Mouse (Mus musculus): ENCODE measurements around the gene Celf5. TPM values are rescaled to one million over a fixed set of nuclear protein-coding genes. Genes with fewer than 3 reads are reported as not detected.

The Celf5 gene
- polyA plus RNA-seq, 1 experiment, result not detected

- Histone ChIP-seq H3K36me3 (ENCODE audit: control insufficient read depth) (no peaks in the 10 kb centered on the region; the same call in 1 of the 2 replicates), H3K9me3 (ENCODE audit: control insufficient read depth, low read length) (no peaks in the 10 kb centered on the region), H3K4me3 (replicated peaks) (no peak overlapping the region), H3K27me3 (ENCODE audit: control insufficient read depth) (peaks cover 24% of the 10 kb centered on the region), H3K4me1 (ENCODE audit: control insufficient read depth) (peaks cover 17% of the 10 kb centered on the region)
- TF ChIP-seq TAL1 (IDR thresholded peaks at IDR 0.05; ENCODE audit: low read length) (no peak), GATA1 (IDR thresholded peaks at IDR 0.05; ENCODE audit: low read length) (no peak)
Observed at GRCm38 (mm10) chr10:81417227-81418215, 65.0 kb downstream of the Celf5 start.

GRCm38 (mm10) chr10:81416581-81417226, 65.8 kb downstream of the Celf5 start:
- no peaks in the 10 kb centered on the region; the same call in 1 of the 2 replicates for H3K36me3 ChIP-seq (ENCODE audit: control insufficient read depth)
- H3K27me3 ChIP-seq (ENCODE audit: control insufficient read depth), result peaks cover 20% of the 10 kb centered on the region
- TF ChIP-seq TAL1 (IDR thresholded peaks at IDR 0.05; ENCODE audit: low read length) (no peak), GATA1 (IDR thresholded peaks at IDR 0.05; ENCODE audit: low read length) (no peak)
- peaks cover 18% of the 10 kb centered on the region for H3K4me1 ChIP-seq (ENCODE audit: control insufficient read depth)
- H3K9me3 ChIP-seq (ENCODE audit: control insufficient read depth, low read length), result no peaks in the 10 kb centered on the region
- H3K4me3 ChIP-seq (replicated peaks), result no peak overlapping the region

DNA sequence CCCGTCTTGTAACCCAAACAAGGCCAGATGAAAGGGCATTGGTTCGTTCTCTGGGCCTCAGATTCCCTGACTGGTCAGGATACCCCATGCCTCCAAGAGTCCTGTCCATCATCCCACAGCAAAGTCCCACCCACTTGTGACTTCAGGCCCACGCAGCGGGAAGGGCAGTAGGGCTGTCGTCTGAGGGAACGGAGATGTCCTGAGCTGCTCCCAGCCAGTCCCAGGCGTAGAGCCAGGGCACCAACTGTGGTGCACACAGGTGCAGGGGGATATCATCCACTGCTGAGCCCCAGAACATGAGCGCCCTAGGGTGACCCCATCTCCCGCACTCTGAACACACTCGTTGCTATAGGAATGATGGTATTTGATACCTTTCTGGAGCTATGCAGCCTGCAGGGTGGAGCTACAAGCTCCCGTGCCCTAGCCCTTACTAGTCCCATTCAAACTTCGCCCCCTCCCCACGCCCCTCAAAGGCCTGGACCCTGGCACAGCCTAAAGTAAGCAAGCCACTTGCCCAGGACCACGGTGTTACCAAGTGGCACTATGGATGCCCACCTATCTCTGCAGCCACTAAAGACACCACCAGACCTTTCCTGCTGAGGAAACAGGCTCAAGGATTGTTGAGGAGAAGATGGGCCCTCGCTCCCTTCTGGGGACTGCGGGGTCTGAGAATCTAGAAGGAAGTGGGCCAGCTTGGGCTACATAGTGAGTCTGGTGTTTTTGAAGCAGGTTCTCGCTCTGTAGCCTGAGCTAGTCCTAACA, 66.8 kb downstream of the Celf5 start:
- Histone ChIP-seq H3K36me3 (ENCODE audit: control insufficient read depth) (no peaks in the 10 kb centered on the region; the same call in 1 of the 2 replicates), H3K9me3 (ENCODE audit: control insufficient read depth, low read length) (no peaks in the 10 kb centered on the region), H3K27me3 (ENCODE audit: control insufficient read depth) (peaks cover 20% of the 10 kb centered on the region), H3K4me3 (replicated peaks) (no peak overlapping the region), H3K4me1 (ENCODE audit: control insufficient read depth) (peaks cover 24% of the 10 kb centered on the region)
- no peak for TF ChIP-seq GATA1 (IDR thresholded peaks at IDR 0.05; ENCODE audit: low read length)
- no peak for TF ChIP-seq TAL1 (IDR thresholded peaks at IDR 0.05; ENCODE audit: low read length)

GRCm38 (mm10) chr10:81415146-81415545, 67.4 kb downstream of the Celf5 start:
- no peak overlapping the region for H3K4me3 ChIP-seq (replicated peaks)
- TF ChIP-seq GATA1 (IDR thresholded peaks at IDR 0.05; ENCODE audit: low read length) (no peak), TAL1 (IDR thresholded peaks at IDR 0.05; ENCODE audit: low read length) (no peak)

DNA sequence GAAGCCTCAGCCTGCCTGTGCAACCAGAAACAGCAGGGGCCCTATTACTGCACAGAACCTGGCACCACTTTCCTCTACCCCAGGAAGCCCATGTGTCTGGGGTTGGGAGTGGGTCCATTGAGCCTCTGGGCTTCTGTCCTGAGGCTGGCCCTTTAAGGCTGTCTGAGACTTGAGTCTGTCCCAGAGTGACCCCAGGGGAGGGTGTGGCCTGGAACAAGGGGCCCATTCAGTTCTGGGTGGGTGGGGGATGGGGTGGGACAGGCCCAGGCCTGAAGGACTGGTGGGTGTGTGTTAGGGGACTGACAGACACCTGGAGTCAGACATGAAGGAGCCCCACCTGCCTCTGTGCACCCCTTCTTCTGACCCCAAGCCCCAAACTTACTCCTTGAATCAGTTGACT, 67.8 kb downstream of the Celf5 start:
- Histone ChIP-seq H3K4me3 (replicated peaks) (no peak overlapping the region), H3K36me3 (ENCODE audit: control insufficient read depth) (no peaks in the 10 kb centered on the region; the same call in 1 of the 2 replicates), H3K27me3 (ENCODE audit: control insufficient read depth) (peaks cover 20% of the 10 kb centered on the region), H3K9me3 (ENCODE audit: control insufficient read depth, low read length) (no peaks in the 10 kb centered on the region), H3K4me1 (ENCODE audit: control insufficient read depth) (peaks cover 32% of the 10 kb centered on the region)
- TF ChIP-seq GATA1 (IDR thresholded peaks at IDR 0.05; ENCODE audit: low read length) (no peak), TAL1 (IDR thresholded peaks at IDR 0.05; ENCODE audit: low read length) (no peak)

More at GRCm38 (mm10) chr10:81415146-81415545, 67.4 kb downstream of the Celf5 start:
- Histone ChIP-seq H3K4me1 (ENCODE audit: control insufficient read depth) (peaks cover 30% of the 10 kb centered on the region), H3K9me3 (ENCODE audit: control insufficient read depth, low read length) (no peaks in the 10 kb centered on the region), H3K36me3 (ENCODE audit: control insufficient read depth) (no peaks in the 10 kb centered on the region; the same call in 1 of the 2 replicates), H3K27me3 (ENCODE audit: control insufficient read depth) (peaks cover 20% of the 10 kb centered on the region)

DNA sequence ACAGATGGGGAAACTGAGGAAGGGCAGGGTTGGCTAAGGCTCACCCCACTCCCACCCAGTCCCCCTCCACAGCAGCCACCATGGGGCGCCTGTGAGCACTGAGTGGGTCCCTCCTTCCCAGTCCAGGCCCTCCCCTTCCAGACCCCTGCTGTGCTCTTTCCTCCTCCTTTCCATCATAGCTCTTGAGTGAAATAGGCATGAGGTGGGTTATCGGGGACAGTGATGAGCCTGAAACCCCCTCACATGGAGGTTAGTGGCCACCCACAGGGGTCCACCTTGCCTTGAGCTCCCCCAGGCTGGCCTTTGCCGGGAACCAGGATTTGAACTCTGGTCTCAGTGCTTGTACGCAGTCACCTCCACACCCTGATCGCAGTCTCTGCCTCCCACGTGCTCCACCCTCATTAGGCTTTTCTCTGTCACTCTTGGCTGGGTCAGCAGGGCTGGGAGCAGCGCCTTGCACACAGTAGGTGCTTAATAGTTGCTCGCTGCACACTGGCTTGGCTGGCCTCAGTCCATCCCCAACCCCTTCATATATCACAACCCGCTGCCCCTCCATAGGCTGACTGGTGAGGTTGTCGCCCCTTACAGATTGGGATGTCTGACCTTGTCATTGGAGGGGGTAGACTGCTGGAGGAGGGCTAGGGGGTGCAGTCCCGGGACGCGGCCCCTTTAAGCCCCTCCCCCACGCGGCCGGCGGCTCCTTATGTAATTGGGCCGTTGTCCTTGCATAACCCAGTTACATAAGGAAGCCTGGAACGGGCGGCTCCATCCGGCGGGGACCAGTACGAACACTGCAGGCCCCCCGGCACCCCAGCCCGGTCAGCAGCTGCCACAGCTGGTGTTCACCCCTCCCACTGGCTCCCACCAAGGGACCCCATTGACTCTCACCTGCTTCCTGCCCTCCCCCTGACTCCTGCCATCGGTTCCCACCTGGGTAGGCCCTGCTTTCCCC, 68.9 kb downstream of the Celf5 start:
- Histone ChIP-seq H3K36me3 (ENCODE audit: control insufficient read depth) (no peaks in the 10 kb centered on the region), H3K4me3 (replicated peaks) (no peak overlapping the region), H3K4me1 (ENCODE audit: control insufficient read depth) (peaks cover 37% of the 10 kb centered on the region), H3K27me3 (ENCODE audit: control insufficient read depth) (peaks cover 22% of the 10 kb centered on the region), H3K9me3 (ENCODE audit: control insufficient read depth, low read length) (no peaks in the 10 kb centered on the region)
- TF ChIP-seq GATA1 (IDR thresholded peaks at IDR 0.05; ENCODE audit: low read length) (no peak), TAL1 (IDR thresholded peaks at IDR 0.05; ENCODE audit: low read length) (no peak)

DNA sequence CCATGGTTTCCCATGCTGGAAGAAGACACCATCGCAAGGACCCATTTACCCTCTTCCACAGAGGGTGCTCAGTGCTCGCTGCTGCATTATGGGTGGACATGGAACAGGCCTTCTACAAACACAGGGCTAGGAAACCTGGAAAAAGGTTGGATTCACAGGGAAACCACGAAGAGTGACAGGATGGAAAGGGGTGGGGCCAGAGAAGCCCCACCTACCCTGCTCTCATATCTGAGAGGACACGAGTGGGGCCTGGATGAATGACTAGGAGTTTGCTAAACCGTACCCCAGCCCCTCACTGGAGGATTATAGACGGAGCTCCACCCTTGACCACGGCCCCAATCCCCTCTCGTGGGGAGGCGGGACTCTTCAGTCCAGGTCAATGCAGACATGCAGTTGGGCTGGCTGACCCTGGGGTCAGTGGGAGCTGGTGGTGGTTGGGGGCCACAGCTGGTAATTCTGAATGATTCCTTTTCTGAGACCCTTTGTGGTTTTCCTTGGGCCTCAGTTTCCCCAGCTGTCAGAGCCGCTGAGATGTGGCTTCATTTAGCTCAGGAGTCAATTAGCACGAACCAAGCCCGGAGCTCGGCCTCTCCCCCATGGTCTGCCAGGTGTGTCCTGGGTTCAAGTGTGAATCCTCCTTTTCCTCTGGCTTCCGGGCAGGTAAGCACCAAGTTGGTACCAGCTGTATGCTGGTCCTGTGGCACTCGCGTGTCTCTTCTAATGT, 69.8 kb downstream of the Celf5 start:
- Histone ChIP-seq H3K9me3 (ENCODE audit: control insufficient read depth, low read length) (no peaks in the 10 kb centered on the region; the same call in 1 of the 2 replicates), H3K36me3 (ENCODE audit: control insufficient read depth) (no peaks in the 10 kb centered on the region; the same call in 1 of the 2 replicates), H3K27me3 (ENCODE audit: control insufficient read depth) (peaks cover 29% of the 10 kb centered on the region), H3K4me1 (ENCODE audit: control insufficient read depth) (peaks cover 39% of the 10 kb centered on the region), H3K4me3 (replicated peaks) (no peak overlapping the region)
- TF ChIP-seq GATA1 (IDR thresholded peaks at IDR 0.05; ENCODE audit: low read length) (no peak), TAL1 (IDR thresholded peaks at IDR 0.05; ENCODE audit: low read length) (no peak)

Measured in erythroblast, embryonic 14.5 days (primary cell).